Mouse (Mus musculus): ENCODE measurements around the gene Pde1c.

Gene Pde1c

GRCm38 (mm10) chr6:56156836-56157235 lies 412.1 kb downstream of the Pde1c start:
- in situ Hi-C loops (cut with MboI; ENCODE audit: unreplicated experiment in 2 of 2), result no loop called here

GRCm38 (mm10) chr6:56130493-56131159 lies 438.3 kb downstream of the Pde1c start:
- in situ Hi-C loops (cut with MboI; ENCODE audit: unreplicated experiment in 2 of 2), result no loop called here

GRCm38 (mm10) chr6:56099520-56100101 lies 469.3 kb downstream of the Pde1c start:
- in situ Hi-C loops (cut with MboI; ENCODE audit: unreplicated experiment in 2 of 2), result no loop called here

GRCm38 (mm10) chr6:56098427-56098826 lies 470.5 kb downstream of the Pde1c start:
- in situ Hi-C loops (cut with MboI; ENCODE audit: unreplicated experiment in 2 of 2), result no loop called here

- in situ Hi-C loops (cut with MboI; ENCODE audit: unreplicated experiment in 2 of 2), result no loop called here
These were observed 492.5 kb downstream of the Pde1c start for GRCm38 (mm10) chr6:56076378-56076805.

- in situ Hi-C loops (cut with MboI; ENCODE audit: unreplicated experiment in 2 of 2), result no loop called here
These were observed 500.4 kb downstream of the Pde1c start for GRCm38 (mm10) chr6:56068516-56068915.

GRCm38 (mm10) chr6:56066632-56067282 lies 502.1 kb downstream of the Pde1c start:
- in situ Hi-C loops (cut with MboI; ENCODE audit: unreplicated experiment in 2 of 2), result no loop called here

- in situ Hi-C loops (cut with MboI; ENCODE audit: unreplicated experiment in 2 of 2), result no loop called here
These were observed 505.2 kb downstream of the Pde1c start for GRCm38 (mm10) chr6:56063736-56064135.

GRCm38 (mm10) chr6:56049104-56049503 lies 519.8 kb downstream of the Pde1c start:
- in situ Hi-C loops (cut with MboI; ENCODE audit: unreplicated experiment in 2 of 2), result no loop called here

- in situ Hi-C loops (cut with MboI; ENCODE audit: unreplicated experiment in 2 of 2), result no loop called here
These were observed 520.3 kb downstream of the Pde1c start for GRCm38 (mm10) chr6:56048580-56048979.

- in situ Hi-C loops (cut with MboI; ENCODE audit: unreplicated experiment in 2 of 2), result no loop called here
These were observed 524.2 kb downstream of the Pde1c start for GRCm38 (mm10) chr6:56044716-56045115.

- in situ Hi-C loops (cut with MboI; ENCODE audit: unreplicated experiment in 2 of 2), result no loop called here
These were observed 524.6 kb downstream of the Pde1c start for GRCm38 (mm10) chr6:56044270-56044669.

- in situ Hi-C loops (cut with MboI; ENCODE audit: unreplicated experiment in 2 of 2), result no loop called here
These were observed 529.3 kb downstream of the Pde1c start for GRCm38 (mm10) chr6:56039476-56040055.

GRCm38 (mm10) chr6:56035054-56035453 lies 533.8 kb downstream of the Pde1c start:
- in situ Hi-C loops (cut with MboI; ENCODE audit: unreplicated experiment in 2 of 2), result no loop called here

GRCm38 (mm10) chr6:56032231-56032630 lies 536.7 kb downstream of the Pde1c start:
- in situ Hi-C loops (cut with MboI; ENCODE audit: unreplicated experiment in 2 of 2), result no loop called here

GRCm38 (mm10) chr6:56029986-56030385 lies 538.9 kb downstream of the Pde1c start:
- in situ Hi-C loops (cut with MboI; ENCODE audit: unreplicated experiment in 2 of 2), result no loop called here

- in situ Hi-C loops (cut with MboI; ENCODE audit: unreplicated experiment in 2 of 2), result no loop called here
These were observed 540.9 kb downstream of the Pde1c start for GRCm38 (mm10) chr6:56027966-56028365.

- in situ Hi-C loops (cut with MboI; ENCODE audit: unreplicated experiment in 2 of 2), result no loop called here
These were observed 541.6 kb downstream of the Pde1c start for GRCm38 (mm10) chr6:56027318-56027717.

GRCm38 (mm10) chr6:56025533-56025932 lies 543.4 kb downstream of the Pde1c start:
- in situ Hi-C loops (cut with MboI; ENCODE audit: unreplicated experiment in 2 of 2), result no loop called here
